Mouse (Mus musculus) cortical plate, adult 2 months (tissue): ENCODE results near the gene Mrps10.

Experiments
- CTCF ChIP-seq: fragments of 200-500 bp; IDR thresholded peaks from 2 replicates; pipeline ENCODE4 v1.5.1; 2011; ENCODE audit warnings: mild to moderate bottlenecking, control low read depth, low read length; ENCODE audit not compliant: insufficient read depth; ENCODE audit errors: extremely low read depth
- POLR2A ChIP-seq: fragments of 200-500 bp; IDR thresholded peaks from 2 replicates; pipeline ENCODE4 v1.6.1; 2011; ENCODE audit warnings: mild to moderate bottlenecking, low read length, control low read depth; ENCODE audit not compliant: insufficient read depth; ENCODE audit errors: extremely low read depth

DNA sequence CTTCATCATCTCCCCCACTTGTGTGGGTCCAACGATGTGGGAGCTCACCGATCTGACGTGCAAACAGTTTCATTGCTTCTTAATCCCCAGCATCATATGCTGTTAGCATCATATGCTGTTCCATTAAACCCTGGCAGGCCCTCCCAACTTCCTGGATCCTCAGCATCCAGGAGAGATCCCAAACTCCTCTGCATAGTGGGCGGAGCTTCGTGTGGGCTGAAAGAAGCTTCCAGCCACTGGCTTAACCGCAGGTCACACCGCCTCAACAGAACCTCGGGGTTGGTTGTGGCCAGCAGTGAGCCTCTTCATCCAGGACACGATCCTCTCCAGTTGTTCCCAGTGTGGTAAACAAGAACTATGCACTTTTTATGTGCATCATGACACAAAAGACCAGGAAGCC lies 38.1 kb upstream of the Mrps10 start:
- TF ChIP-seq POLR2A (no peak), CTCF (no peak)
